Mouse (Mus musculus): ENCODE results near the gene Tex19.1. TPM values are rescaled to one million over a fixed set of nuclear protein-coding genes. Genes with fewer than 3 reads are reported as not detected.
"Not testable (repeated sequence)": the region's sequence is repeated elsewhere in the genome, so short reads cannot be mapped to it uniquely, and the experiment has no call there.

Gene Tex19.1
- total RNA-seq (2022), result not detected

DNA sequence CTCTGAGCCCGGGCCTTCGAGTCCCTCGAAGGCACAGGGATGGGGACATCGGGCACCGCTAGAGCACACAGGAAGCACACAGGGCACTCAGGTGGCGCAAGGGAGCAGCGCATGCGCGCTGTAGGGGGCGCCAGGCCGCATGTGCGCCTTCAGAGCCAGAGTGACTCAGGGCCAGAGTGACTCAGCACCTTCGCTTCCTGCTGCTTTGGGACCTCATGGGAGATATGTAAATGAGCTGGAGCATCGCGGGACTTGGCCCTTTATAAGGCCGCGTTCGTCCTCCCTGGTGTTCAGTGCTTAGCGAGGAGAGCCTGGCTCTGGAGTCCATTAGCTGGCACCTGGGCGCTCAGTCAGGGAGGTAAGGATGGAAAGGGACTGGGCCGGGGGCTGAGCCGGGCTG, at the start of gene Tex19.1:
Gene Tex19.1, plus strand, starts transcription at position 279 of the 400 bp plus-strand sequence.
- DNase-seq, result no peak

DNA sequence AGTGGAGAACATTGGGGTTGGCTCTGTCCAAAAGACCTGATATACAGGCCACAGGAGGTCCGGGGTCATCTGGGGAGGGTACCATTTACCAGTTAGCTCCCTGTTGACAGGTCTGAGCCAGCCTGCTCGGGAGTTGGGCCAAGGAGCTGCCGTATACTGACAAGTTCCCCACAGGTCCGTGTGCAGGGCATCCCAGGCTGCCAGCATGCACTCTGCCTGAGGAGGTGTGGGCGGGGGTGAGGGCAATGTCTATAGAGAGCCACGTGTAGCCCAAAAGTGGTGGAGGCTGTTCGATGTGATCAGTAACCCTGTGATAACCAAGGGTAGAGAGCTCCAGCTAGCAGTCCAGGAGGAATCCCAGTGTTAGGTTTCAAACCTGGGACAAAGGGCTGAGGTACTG, 46.2 kb upstream of the Tex19.1 start:
- no peak for DNase-seq

DNA sequence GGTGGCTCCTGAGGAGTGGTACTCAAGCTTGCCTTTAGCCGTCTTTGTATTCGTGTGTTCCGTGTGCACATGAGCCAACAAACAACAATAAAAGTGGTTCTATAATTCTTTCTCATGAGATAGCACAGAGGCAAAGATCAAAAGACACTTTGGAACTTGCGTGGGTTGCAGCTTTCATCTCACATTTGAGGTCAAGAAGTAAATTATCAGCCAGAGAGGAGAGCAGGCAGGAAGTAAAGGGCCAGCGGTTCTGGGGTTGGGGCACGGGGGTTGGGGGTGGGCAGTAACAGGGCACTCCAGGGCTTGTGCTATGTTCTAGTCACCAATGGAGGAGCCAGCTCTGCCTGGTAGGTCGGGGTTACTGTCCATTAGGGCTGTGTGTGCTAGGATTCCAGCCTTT, 45.3 kb upstream of the Tex19.1 start:
- no peak for DNase-seq

DNA sequence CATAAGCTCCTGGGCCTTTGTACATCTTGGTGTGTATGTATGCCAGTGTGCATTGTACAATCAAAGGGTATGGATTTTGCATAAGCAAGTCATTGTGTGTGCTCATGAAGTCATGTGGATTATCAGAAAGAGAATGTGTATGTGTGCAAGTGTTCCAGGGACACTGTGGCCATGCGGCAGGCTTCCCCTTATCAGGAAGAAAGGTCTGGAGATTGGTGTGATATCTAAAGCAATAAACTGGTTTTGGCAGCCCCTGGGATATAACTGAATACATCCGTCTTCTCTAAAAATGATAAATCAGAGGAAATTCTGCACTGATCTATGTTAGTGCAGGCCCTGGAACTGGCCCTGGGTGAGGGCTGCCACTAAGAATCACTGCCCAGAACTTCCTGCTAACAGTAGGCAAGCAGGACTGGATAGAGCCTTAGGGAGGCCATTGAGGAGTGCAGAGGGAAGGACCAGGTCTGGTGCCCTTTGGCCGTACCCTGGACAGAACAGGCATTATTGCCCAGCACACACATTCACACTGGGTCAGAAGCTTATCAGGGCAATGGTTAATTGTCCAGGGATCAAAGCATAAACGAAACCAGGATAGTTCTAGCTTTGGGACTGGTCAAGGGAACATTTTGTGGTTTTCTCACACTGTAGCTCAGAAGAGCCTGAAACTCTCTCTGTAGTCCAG, 44.7 kb upstream of the Tex19.1 start:
- no peak for DNase-seq

DNA sequence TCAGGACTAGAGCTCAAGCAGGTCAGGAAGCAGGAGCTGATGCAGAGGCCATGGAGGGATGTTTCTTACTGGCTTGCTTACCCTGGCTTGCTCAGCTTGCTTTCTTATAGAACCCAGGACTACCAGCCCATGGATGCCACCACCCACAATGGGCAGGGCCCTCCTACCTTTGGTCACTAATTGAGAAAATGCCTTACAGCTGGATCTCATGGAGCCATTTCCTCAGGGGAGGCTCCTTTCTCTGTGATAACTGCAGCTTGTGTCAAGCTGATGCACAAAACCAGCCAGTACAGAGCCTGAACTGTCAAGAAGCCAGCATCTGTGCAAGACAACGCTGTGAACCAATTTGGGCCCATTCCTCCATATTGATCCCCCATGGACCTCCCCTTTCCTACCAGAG, 38.7 kb upstream of the Tex19.1 start:
- not testable (repeated sequence) for DNase-seq

DNA sequence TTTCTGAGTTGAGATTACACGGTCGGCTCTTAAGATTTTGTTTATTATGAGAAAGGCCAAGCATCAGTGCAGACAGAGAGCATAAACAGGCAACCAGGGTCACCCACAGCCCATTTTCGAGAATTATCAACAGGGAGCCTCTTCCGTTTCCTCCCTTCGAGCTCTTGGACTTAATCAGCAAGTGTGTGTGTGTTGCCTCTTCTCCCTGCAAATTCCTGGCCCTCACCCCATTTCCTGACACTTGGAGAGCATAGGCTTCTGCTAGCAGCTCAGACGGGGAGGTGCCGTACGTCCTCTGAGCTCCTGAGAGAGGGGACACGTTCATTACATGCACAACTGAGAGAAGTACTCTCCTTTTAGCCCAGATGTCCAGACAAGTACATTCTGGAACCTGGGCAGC, 37.9 kb upstream of the Tex19.1 start:
- no peak for DNase-seq

DNA sequence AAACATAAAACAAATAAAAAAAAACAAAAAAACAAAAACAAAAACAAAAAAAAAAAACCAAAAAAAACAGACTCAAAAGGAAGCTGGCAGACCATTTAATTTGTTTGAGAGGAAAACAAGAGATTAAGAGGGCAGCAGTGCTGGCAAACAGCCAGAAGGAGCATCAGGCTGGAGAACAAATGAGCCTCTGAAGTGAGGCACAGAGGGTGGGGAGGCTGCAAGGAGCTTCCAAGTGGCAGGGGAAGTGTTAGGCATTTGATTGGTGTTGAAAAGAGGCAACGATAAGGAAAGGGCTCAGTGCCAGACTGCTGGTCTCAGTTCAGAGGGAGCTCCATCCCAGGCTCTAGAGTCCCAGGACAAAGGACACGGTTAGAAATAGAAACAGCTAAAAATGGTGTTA, 36.0 kb upstream of the Tex19.1 start:
- peak; percentile 54 for DNase-seq

DNA sequence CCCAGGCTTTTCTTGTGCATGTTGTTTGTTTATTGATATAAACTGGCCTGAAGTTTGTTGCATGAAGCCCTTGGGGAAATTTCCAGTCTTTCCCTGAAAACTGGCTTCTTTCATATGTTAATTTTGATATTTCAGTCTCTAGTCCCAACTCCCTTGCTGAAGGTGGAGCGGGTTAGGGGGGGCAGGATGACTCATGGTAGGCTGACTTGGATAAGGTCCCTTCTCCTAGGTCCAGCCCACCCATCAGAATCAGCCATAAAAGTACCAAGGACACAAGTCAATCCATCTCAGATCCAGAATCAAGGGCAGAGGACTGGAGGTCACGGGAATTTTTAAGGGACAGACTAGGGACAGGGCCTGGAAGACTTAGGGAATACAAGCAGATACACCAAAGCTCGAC, 34.9 kb upstream of the Tex19.1 start:
- peak; percentile 74 for DNase-seq

DNA sequence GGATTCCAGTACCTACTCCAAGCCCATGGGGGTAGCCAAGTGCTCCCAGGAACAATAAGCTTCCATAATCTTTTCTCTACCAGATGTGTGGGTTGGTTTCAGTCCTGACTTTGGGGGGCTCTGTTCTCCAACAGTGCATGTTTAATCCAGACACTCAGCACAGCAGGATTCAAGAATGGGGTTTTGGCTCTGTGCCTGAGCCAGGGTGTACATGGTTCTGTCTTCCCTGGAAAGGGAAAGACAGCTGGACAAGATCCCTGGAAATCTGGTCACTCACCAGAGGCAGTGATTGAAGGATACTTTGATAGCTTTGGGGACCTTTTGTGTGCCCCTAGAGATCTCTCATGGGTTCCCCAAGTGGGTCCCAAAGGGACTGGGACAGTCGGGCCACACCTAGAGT, 34.3 kb upstream of the Tex19.1 start:
- DNase-seq, result no peak

DNA sequence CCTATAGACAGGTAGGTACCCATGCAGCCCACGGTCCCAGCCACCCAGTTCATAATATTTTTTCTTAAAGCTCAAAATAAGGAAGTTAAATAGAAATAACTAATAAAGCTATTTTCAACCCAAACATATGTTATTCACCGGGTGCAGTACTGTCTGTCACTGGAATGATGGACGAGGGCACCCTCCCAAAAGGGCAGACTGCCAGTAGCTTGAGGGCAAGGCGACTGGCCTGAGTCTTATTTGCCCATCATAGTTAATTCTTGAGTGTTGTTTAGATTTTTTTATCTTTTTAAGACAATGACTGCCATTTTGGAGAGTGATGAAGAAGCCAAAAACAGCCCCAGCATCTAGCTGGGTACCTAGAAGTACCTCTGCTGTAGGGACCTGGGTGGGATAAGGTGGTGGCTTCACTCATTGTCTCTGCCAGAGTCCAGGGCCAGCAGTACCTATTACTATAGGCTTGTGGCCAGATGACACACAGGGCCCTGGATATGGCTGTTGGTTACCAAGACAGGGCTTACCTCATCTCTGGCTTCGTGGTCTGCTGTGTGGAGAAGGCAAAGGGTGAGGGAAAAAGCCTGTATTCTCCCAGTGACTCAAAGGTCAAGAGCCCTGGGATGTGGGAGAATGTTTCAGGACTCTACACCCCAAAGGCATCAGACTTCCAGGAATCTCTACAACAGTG, 33.7 kb upstream of the Tex19.1 start:
- DNase-seq, result peak; percentile 61

DNA sequence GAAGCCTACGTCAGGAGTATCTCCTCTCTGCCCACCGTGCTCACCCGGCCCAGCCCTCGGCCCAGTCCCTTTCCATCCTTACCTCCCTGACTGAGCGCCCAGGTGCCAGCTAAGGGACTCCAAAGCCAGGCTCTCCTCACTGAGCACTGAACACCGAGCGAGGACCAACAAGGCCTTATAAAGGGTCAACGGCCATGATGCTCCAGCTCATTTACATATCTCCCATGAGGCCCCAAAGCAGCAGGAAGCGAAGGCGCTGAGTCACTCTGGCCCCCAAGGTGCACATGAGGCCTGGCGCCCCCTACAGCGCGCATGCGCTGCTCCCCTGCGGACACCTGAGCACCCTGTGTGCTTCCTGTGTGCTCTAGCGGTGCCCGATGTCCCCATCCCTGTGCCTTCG, 27.8 kb upstream of the Tex19.1 start:
- no peak for DNase-seq

DNA sequence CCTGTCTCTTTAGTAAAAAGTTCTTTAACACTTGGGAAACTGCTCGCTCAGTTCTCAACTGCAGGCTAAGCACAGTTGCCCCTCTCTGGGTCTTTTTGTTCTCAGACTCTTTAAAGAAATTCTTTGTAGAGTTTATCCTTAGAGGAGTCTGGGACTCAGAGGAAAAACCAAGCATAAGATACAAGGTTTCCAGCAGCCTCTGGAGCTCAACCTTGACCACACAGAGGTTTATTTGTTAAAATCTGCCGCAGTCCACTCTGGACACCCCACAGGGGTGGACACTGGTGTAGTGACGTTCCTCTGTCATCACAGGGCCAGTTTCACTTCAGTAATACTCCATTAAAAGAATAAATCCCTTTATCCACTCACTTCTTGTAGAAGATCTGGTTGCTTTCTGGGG, 27.4 kb upstream of the Tex19.1 start, which contains the start of gene Tex19.2:
Gene Tex19.2, minus strand, starts transcription at position 101 of the 400 bp plus-strand sequence.
- no peak for DNase-seq

DNA sequence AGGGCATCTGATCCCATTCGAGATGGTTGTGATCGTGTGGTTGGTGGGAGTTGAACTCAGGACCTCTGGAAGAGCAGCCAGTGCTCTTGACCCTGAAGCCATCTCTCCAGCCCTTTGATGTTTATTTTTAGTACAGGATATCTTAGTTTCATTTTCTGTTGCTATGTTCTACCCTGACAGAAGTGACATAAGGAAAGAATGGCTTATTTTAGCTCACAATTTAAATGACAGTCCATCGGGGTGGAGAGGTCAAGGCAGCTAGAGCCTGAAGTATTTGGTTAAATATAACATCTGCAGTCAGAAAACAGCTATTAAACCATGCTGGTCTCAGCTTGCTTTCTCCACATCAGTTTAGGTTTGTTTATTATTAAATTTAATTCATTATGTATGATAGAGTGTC, 24.8 kb upstream of the Tex19.1 start:
- no peak for DNase-seq

DNA sequence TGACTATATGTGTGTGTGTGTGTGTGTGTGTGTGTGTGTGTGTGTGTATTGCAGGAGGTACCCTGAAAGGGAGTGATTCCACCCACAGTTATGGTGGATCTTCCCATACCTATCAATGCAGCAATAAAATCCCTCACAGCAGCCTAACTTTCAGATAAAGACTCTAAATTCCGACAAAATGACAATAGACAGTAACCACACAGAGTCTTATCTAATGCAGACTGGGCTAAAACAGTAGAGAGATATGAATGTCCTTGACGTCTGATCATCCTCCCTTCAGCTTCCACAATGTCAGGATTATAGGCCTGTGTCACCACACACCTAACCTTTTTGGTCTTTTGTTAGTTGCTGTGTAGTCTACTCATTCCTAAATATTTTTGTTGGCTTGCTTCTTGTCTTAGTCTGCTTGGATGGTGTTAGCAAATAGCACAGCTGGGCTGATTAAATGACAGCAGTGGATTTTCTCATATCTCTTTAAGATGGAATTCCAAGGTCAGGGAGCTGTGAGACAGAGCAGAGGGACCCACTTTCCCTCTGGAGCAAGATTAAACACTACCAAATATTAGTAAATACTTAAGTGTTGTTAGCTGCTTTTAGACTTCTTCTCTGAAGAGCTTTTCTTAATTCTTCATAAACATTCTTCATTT, 23.8 kb upstream of the Tex19.1 start:
- no peak for DNase-seq

DNA sequence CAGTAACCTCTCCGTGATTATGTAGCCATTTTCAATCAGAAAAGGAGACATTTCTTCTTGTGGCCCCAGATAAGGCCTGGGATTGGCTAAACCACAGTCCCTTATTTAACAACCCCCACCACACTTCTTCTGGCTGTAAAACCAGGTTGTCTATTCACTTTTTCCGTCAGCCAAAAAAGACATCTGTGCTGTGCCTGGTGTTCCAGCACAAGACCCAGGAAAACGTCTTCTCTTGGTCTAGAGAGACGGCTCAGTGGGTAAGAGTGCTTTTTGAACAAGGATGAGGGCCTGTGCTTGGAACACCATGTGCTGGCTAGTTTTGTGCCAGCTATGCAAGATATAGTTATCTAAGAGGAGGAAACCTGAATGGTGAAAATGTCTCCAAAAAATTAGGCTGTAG, 22.5 kb upstream of the Tex19.1 start:
- no peak for DNase-seq

DNA sequence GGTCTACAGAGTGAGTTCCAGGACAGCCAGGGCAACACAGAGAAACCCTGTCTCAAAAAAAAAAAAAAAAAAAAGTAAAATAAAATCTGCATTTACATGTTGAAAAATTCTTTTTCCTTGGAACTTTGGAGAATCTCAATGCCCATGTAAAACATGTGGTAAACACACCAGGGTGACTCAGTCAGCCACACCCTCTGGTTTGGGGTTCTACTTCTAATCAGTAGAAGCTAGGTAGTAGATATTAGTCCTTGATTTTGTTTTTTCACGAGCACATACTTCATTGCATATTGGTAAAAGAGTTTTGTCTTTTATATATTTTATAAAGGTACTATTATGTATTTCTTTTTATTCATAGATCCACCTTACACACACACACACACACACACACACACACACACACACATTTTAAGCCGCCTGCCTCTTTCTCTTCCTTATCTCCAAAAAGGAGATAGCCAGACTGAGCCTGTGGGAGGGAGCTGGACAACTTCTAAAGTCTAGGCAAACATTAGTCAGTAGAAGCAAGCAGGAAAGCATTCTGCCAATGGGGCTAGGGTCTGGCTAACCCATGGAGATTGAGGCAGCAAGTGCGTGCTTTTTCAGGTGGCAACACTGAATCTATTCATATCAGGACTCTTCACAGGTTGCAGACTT, 20.3 kb upstream of the Tex19.1 start:
- DNase-seq, result no peak

DNA sequence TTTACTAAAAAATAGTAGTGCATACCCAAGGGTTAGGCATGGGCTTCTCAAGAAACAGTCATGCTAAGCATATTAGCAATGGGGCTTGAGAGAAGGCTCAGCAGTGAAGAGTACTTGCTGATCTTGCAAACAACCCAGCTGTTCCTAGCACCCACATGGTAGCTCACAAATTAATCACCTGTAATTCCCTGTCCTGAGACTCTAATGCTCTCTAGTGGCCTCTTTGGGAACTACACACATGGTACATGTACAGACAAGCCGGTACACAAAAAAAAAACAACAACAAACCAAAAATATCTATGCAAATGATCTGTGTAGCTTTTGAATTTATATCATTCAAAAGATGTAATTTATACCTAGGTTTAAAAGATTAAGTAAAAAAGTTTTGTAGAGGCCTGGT, 19.5 kb upstream of the Tex19.1 start:
- no peak for DNase-seq

DNA sequence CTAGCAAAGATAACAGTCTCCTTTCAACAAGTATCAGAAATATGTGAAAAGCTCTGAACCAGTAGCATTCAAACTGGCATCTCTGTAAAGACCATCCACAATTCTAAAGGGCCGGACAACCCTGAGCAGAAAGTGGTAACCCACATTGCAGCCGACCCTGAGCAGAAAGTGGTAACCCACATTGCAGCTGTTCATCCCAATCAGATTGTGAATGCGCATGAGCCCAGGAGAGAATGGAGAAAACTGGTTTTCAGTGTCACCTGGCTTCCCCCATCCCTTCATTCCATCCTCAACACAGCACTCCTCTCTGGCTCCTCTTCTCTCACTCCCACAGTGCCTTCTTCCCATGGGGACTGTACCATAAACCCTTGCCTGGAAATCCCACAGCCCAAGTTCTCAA, 18.5 kb upstream of the Tex19.1 start:
- DNase-seq, result no peak

DNA sequence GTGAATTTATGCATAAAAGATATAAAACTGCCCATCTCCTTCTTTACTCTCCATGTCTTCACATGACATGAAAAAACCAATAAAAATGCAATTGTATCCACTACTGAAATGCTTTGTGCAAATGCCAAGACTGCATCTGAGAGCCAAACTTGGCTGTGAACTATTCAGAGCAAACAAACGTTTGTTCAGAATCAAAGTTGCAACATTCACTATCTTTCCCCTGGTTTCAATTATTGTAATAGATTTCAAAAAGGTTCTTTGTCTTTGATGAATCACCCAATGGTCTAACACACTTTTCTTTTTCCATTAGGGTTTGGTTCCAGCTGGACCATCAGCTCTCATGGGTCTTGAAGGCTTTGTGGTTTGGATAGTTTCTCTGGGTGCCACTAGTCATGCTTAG, 16.3 kb upstream of the Tex19.1 start:
- no peak for DNase-seq

DNA sequence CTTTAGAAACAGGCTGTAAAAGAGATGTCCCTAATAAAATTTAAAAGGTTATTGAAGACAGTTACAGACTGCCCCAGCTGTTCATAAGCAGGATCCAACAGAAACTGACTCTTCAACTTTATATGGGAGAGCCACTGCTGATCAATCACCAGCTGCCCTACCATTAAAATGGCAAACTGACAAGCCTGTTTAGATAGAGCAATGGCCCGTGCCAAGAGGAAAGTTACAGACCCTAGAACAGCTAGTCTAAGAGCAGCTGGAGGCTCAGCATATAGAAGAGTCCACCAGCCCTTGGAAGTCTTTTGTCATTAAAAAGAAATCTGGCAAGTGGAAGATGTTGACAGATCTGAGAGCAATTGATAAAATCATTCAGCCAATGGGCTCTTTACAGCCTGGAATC, 11.3 kb upstream of the Tex19.1 start:
- no peak for DNase-seq

DNA sequence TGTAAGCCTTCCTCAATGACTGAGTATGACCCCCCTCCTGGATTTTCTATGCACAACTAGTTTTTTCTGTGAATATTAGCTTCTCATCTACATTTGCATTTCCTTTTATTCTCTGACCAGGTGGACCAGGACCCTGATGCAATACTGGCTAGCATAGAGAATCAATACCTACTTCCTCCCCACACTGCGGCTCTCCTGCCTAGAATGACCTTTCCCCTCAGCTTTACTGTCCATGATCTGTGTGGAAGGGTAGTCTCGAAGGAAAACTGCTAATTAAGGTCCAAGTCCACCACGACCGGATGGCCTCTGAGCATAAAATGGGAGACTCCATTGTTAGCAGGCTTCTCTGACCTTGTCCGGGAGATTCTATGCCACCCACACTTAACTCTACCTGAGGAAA, 8.3 kb upstream of the Tex19.1 start:
- no peak for DNase-seq

DNA sequence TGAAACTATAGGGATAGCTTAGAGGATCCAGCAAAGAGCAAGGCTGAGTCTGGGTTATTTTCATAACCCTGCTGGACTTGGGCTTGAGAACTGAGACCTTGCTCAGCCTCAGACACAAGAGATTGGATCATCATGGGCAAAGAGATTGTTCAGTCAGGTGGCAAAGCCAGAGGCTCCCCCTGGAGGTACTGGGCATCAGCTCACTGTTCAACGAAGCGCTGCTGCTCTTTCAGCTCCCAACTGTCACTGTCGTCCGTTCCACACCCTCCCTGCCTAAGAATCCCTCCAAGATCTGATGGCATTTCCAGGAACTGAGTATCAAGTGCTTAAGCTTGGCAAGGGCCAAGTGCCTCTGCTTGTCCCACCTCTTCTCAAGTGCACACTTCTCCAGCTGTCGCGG, 7.2 kb upstream of the Tex19.1 start:
- DNase-seq, result no peak

DNA sequence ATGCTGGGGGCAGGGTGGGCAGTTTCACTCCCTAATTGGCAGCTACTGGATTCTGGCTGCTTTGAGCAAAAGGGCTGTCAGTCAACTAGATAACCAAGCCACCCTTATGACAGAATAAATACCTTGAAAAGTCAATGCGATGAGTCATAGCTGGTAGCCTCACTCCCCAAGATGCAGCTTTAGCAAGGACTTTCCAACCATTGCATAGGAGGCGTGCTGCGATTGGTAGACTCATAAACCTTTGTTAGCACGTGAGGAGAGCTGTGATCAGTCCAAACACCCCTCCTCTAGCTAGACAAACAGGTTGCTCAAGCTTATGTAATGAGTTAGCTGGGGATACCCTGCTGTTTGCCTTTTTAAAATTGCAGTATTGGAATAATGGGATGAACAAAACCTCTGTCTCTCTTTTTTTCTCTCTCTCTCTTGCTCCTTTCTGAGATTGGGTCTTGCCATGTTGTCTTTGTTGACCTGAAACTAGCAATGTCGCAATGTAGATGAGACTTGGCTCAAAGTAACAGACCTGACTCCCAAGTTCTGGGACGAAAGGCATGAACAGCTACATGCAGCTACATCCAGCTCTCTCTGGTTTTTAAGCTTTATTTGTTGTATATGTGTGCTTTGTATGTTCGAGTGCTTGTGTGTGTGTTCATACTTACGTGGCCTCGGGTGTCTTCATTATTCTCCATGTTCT, 2.5 kb upstream of the Tex19.1 start:
- DNase-seq, result peak; percentile 17

Data from adrenal gland, adult 8-10 months (tissue).